In genomic region chr7:19137380-19137779, GRCm38 (mm10) we compare ENCODE assay signal across 9 mouse cellular contexts. TPM values are rescaled to one million over a fixed set of nuclear protein-coding genes. Genes with fewer than 3 reads are reported as not detected.
A peak's percentile ranks its signal among the peaks of the same experiment; 100 is the strongest.
DNase-seq lines count a peak whose midpoint lies in the region; ATAC-seq lines count a peak whose summit lies in the region.
"Had no signal": no experiment of that assay in that cellular context is flagged by ENCODE, and none has a peak within 500 bp of the region (broad histone marks: within the 10 kb centered on the region; RNA-seq: fewer than 3 reads in every experiment).

No protein-coding gene starts in this region.

- WGBS in liver, embryonic 12.5 days (ENCODE audit: insufficient replicate concordance): 53% methylated on average over 5 of the region's 5 CpGs

- H3K4me1 ChIP-seq in liver, embryonic 12.5 days: no peaks in the 10 kb centered on the region

- peak; percentile 36 for DNase-seq in embryo, embryonic 10 days (ENCODE audit: low spot score)
- DNase-seq in embryo, embryonic 9.5 days (ENCODE audit: extremely low spot score): no peak
- DNase-seq in liver (peak; percentile 65), MN1 (ENCODE audit: low spot score) (peak; percentile 46)
- peak; percentile 69 for DNase-seq in gastrocnemius, postnatal 10 days
- DNase-seq in lung, postnatal 14 days: peak; percentile 65

- peaks cover 71% of the 10 kb centered on the region for H3K36me3 ChIP-seq in liver, embryonic 12.5 days

- H3K4me3 ChIP-seq in liver, embryonic 12.5 days: no peak overlapping the region

- no peak overlapping the region for H3K4me2 ChIP-seq in liver, embryonic 12.5 days

- no peak overlapping the region for H3K9ac ChIP-seq in liver, embryonic 12.5 days

- no peaks in the 10 kb centered on the region for H3K27me3 ChIP-seq in liver, embryonic 12.5 days (replicated peaks)

- H3K9me3 ChIP-seq in liver, embryonic 12.5 days (replicated peaks): no peaks in the 10 kb centered on the region

- H3K27ac ChIP-seq in liver, embryonic 12.5 days: no peak overlapping the region

- no peak for ATAC-seq in liver, embryonic 12.5 days
- no peak for ATAC-seq in erythroblast, adult 5-6 weeks (replicated peaks; ENCODE audit: low FRiP score, poor library complexity, severe bottlenecking)

RNA-seq across cellular contexts. Expression of gene Qpctl, which starts 11.7 kb away (rescaled TPM):
- 4.9 and 5.5 TPM in 2 replicates for polyA plus RNA-seq in liver, embryonic 12.5 days (2016; fragmentation: Nextera tagmentation; extraction: Ambion mirVana)
- 1 to 10 TPM; 5.0 to 5.5 TPM for total RNA-seq in gastrocnemius, postnatal 10 days (2021)
- 1.3 and 6.7 TPM in 2 replicates for total RNA-seq in erythroblast, adult 5-6 weeks (2015; ENCODE audit: low replicate concordance)
- 0.70 and 1.3 TPM in 2 replicates for total RNA-seq in erythroblast, adult 5-6 weeks (2017; ENCODE audit: low replicate concordance)

RNA-seq across cellular contexts. Expression of gene Snrpd2, which starts 12.1 kb away (rescaled TPM):
- polyA plus RNA-seq in liver, embryonic 12.5 days (2016; fragmentation: Nextera tagmentation; extraction: Ambion mirVana): 97.8 and 98.3 TPM in 2 replicates
- total RNA-seq in gastrocnemius, postnatal 10 days (2021): 10 to 100 TPM; 72.9 to 77.4 TPM
- 15.0 TPM in 2 replicates for total RNA-seq in erythroblast, adult 5-6 weeks (2015; ENCODE audit: low replicate concordance)
- 20.2 and 22.0 TPM in 2 replicates for total RNA-seq in erythroblast, adult 5-6 weeks (2017; ENCODE audit: low replicate concordance)

RNA-seq across cellular contexts. Expression of gene Fbxo46, which starts 17.7 kb away (rescaled TPM):
- polyA plus RNA-seq in liver, embryonic 12.5 days (2016; fragmentation: Nextera tagmentation; extraction: Ambion mirVana): 8.1 and 10.1 TPM in 2 replicates
- total RNA-seq in gastrocnemius, postnatal 10 days (2021): 1 to 10 TPM; 2.7 to 4.2 TPM
- 0.21 and 0.77 TPM in 2 replicates for total RNA-seq in erythroblast, adult 5-6 weeks (2015; ENCODE audit: low replicate concordance)
- total RNA-seq in erythroblast, adult 5-6 weeks (2017; ENCODE audit: low replicate concordance): 2.1 and 2.5 TPM in 2 replicates

RNA-seq across cellular contexts. Expression of gene Gm4969, which starts 19.2 kb away (rescaled TPM):
- 0.55 and 0.66 TPM in 2 replicates for polyA plus RNA-seq in liver, embryonic 12.5 days (2016; fragmentation: Nextera tagmentation; extraction: Ambion mirVana)
- total RNA-seq in gastrocnemius, postnatal 10 days (2021): under 1 TPM in 1 of 2 experiments, not detected in 1; 0.14 TPM
- not detected in 2 replicates for total RNA-seq in erythroblast, adult 5-6 weeks (2015; ENCODE audit: low replicate concordance)
- 0.28 TPM in 1 of 2 replicates, not detected in the other for total RNA-seq in erythroblast, adult 5-6 weeks (2017; ENCODE audit: low replicate concordance)
- total RNA-seq: gastrocnemius, postnatal 36 days had no signal

RNA-seq across cellular contexts. Expression of gene Gipr, which starts 28.5 kb away (rescaled TPM):
- polyA plus RNA-seq in liver, embryonic 12.5 days (2016; fragmentation: Nextera tagmentation; extraction: Ambion mirVana): 0.18 and 0.41 TPM in 2 replicates
- total RNA-seq in gastrocnemius, postnatal 10 days (2021): under 1 TPM in 1 of 2 experiments, not detected in 1; 0.14 TPM
- 0.42 TPM in 1 of 2 replicates, not detected in the other for total RNA-seq in erythroblast, adult 5-6 weeks (2015; ENCODE audit: low replicate concordance)
- total RNA-seq in erythroblast, adult 5-6 weeks (2017; ENCODE audit: low replicate concordance): not detected in 2 replicates
- total RNA-seq: gastrocnemius, postnatal 36 days had no signal
